Mouse (Mus musculus): ENCODE data around the gene Abt1.

Gene Abt1

GRCm38 (mm10) chr13:23423286-23424051 lies at the start of gene Abt1:
TSS of gene Abt1 (minus strand) at chr13:23423866.
- in situ Hi-C loops (cut with MboI, MseI) = loop anchor here (10.0 to 25.0 kb wide), 2 partner anchors 1709 to 1711 kb away; partner anchors contain the start of genes Hist1h2ai (in 2 of the 2), Hist1h2bl (in 2 of the 2), Hist1h3h (in 2 of the 2) and Hist1h2bm (in 1 of the 2)

GRCm38 (mm10) chr13:23466911-23467310 lies 43.2 kb upstream of the Abt1 start:
- in situ Hi-C loops (cut with MboI, MseI) = no loop called here

GRCm38 (mm10) chr13:23466306-23466705 lies 42.6 kb upstream of the Abt1 start:
- in situ Hi-C loops (cut with MboI, MseI) = no loop called here

GRCm38 (mm10) chr13:23465600-23466109 lies 42.0 kb upstream of the Abt1 start, which contains the start of gene Btn1a1:
TSS of gene Btn1a1 (minus strand) at chr13:23465901.
- in situ Hi-C loops (cut with MboI, MseI) = no loop called here

GRCm38 (mm10) chr13:23464841-23465366 lies 41.2 kb upstream of the Abt1 start:
- in situ Hi-C loops (cut with MboI, MseI) = no loop called here

GRCm38 (mm10) chr13:23464224-23464637 lies 40.6 kb upstream of the Abt1 start:
- in situ Hi-C loops (cut with MboI, MseI) = no loop called here

GRCm38 (mm10) chr13:23463381-23464223 lies 39.9 kb upstream of the Abt1 start:
- in situ Hi-C loops (cut with MboI, MseI) = no loop called here

- in situ Hi-C loops (cut with MboI, MseI) = no loop called here
Observed at GRCm38 (mm10) chr13:23462669-23463068, 39.0 kb upstream of the Abt1 start.

GRCm38 (mm10) chr13:23462063-23462462 lies 38.4 kb upstream of the Abt1 start:
- in situ Hi-C loops (cut with MboI, MseI) = no loop called here

- in situ Hi-C loops (cut with MboI, MseI) = loop anchor here in 1 of 2 experiments (10.0 kb wide), 1 partner anchor 45 kb away; no protein-coding TSS in a partner anchor
Observed at GRCm38 (mm10) chr13:23459264-23459846, 35.7 kb upstream of the Abt1 start.

- in situ Hi-C loops (cut with MboI, MseI) = loop anchor here in 1 of 2 experiments (10.0 kb wide), 1 partner anchor 51 kb away; no protein-coding TSS in a partner anchor
Observed at GRCm38 (mm10) chr13:23453926-23454325, 30.3 kb upstream of the Abt1 start.

- in situ Hi-C loops (cut with MboI, MseI) = loop anchor here in 1 of 2 experiments (10.0 kb wide), 1 partner anchor 51 kb away; no protein-coding TSS in a partner anchor
Observed at GRCm38 (mm10) chr13:23453362-23453862, 29.7 kb upstream of the Abt1 start.

GRCm38 (mm10) chr13:23450398-23450797 lies 26.7 kb upstream of the Abt1 start:
- in situ Hi-C loops (cut with MboI, MseI) = loop anchor here in 1 of 2 experiments (10.0 kb wide), 1 partner anchor 54 kb away; no protein-coding TSS in a partner anchor

GRCm38 (mm10) chr13:23449235-23450095 lies 25.8 kb upstream of the Abt1 start:
- in situ Hi-C loops (cut with MboI, MseI) = loop anchor here (5.0 to 25.0 kb wide), 5 partner anchors 55 to 1427 kb away; partner anchors contain the start of genes Hist1h2ab (in 1 of the 2), Hist1h3b (in 1 of the 2) and Hist1h4b (in 1 of the 2)

- in situ Hi-C loops (cut with MboI, MseI) = loop anchor here in 1 of 2 experiments (5.0 to 25.0 kb wide), 4 partner anchors 74 to 1426 kb away; partner anchors contain the start of genes Hist1h2ab, Hist1h3b and Hist1h4b
Observed at GRCm38 (mm10) chr13:23448758-23449157, 25.1 kb upstream of the Abt1 start.

GRCm38 (mm10) chr13:23446498-23446952 lies 22.9 kb upstream of the Abt1 start:
- in situ Hi-C loops (cut with MboI, MseI) = loop anchor here in 1 of 2 experiments (5.0 to 25.0 kb wide), 4 partner anchors 76 to 1424 kb away; partner anchors contain the start of genes Hist1h2ab, Hist1h3b and Hist1h4b

- in situ Hi-C loops (cut with MboI, MseI) = loop anchor here in 1 of 2 experiments (5.0 to 25.0 kb wide), 4 partner anchors 77 to 1423 kb away; partner anchors contain the start of genes Hist1h2ab, Hist1h3b and Hist1h4b
Observed at GRCm38 (mm10) chr13:23445561-23446320, 22.1 kb upstream of the Abt1 start.

GRCm38 (mm10) chr13:23445156-23445555 lies 21.5 kb upstream of the Abt1 start:
- in situ Hi-C loops (cut with MboI, MseI) = loop anchor here in 1 of 2 experiments (5.0 to 25.0 kb wide), 4 partner anchors 77 to 1423 kb away; partner anchors contain the start of genes Hist1h2ab, Hist1h3b and Hist1h4b

Measured in T-helper 17 cell (primary cell).